Mouse (Mus musculus): ENCODE measurements around the gene Krtap5-2.
"Not testable (repeated sequence)": the region's sequence is repeated elsewhere in the genome, so short reads cannot be mapped to it uniquely, and the experiment has no call there.

The Krtap5-2 gene

DNA sequence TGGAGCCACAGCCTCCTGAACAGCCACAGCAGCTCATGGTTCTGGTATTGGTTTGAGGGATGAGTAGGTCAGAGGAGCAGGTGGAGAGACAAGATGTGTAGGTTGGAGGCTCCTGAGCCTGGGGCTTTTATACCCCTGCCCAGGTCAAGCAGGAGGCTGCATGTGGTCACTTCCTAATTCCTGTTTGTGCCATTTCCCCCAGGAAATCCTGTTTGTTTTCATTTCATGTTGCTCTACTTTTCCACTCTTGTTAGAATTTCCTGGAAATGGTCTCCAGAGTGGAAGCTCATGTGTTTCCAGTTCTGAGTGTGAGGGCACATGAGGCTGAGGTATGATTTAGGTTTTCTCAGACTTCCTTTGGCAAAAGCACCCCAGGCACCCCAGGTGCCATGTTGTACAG, at the start of gene Krtap5-2:
Krtap5-2 (minus strand) TSS at position 101 of the 400 bp plus-strand sequence.
- not testable (repeated sequence) for DNase-seq

DNA sequence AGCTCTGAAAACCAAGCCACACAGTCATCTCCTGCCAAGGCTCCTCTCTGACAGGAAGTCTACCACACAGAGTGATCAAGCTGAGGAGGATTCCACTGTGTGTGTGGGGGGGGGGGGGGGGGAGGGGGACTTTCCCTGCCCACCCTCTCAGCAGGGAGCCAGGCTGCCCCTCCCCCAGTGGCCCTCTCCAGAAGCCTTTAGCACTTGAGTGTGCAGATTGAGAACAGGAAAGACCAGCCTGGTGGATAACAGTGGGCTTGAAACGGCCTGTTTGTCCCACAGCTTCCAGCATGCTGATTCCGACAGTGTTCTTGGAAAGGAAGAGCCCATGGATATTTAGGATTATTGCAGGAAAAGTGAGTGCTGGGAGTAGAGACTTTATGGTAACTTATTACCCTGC, 48.7 kb upstream of the Krtap5-2 start:
- DNase-seq: no peak

DNA sequence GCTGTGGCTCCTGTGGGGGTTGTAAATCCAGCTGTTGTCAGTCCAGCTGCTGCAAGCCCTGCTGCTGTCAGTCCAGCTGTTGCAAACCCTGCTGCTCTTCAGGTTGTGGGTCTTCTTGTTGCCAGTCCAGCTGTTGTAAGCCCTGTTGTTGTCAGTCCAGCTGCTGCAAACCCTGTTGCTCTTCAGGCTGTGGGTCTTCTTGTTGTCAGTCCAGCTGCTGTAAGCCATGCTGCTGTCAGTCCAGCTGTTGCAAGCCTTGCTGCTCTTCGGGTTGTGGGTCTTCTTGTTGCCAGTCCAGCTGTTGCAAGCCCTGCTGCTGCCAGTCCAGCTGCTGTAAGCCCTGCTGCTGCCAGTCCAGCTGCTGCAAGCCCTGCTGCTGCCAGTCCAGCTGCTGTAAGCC, 36.3 kb upstream of the Krtap5-2 start:
- not testable (repeated sequence) for DNase-seq

DNA sequence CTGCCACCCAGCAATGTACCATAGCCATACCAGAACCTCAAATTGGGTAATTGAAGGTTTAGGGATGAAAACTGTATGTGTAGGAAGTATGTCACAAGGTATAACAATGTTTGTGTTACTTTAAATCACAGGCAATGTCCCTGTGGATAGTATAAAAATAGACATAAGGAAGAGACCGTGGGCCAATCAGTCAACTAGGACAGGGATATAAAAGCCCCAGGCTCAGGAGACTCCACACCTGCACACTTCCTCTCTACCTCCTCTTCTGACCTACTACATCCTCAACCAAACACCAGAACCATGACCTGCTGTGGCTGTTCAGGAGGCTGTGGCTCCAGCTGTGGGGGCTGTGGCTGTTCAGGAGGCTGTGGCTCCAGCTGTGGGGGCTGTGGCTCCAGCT, 35.8 kb upstream of the Krtap5-2 start, which contains the start of gene Gm7579:
Gm7579 (plus strand) TSS at position 301 of the 400 bp plus-strand sequence.
- DNase-seq: no peak

DNA sequence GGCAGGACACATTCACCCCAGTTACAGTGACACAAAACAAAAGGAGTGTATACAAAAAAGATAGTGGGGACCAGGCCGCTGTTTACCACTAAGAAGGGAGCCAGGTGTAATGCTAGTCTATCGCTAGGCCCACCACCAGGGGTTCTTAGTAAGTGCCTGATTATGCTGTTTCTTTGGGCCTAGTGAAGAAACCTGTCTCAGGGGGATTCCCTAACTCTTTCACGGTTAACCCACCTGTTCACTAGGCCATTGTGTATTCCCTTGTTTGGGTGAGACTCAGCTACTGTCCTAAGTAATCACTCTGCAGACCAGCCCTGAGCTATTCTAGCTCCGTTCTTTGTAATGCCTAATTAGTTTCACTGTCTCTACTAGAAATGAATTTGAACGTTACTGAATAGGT, 31.1 kb upstream of the Krtap5-2 start:
- DNase-seq: not testable (repeated sequence)

DNA sequence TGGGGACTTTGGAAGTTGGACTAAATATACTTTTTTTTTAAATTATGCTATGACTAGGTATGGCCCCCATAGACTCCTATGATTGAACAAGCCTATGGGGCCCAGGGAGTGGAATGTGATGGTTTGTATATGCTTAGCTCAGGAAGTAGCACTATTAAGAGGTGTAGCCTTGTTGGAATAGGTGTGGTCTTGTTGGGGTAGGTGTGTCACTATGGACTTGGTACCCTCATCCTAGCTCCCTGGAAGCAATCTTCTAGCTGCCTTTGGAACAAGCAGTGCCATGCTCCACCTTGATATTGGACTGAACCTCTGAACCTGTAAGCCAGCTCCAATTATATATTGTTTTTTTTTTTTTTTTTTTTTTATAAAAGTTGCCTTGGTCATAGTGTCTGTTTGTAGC, 29.7 kb upstream of the Krtap5-2 start:
- DNase-seq: no peak

DNA sequence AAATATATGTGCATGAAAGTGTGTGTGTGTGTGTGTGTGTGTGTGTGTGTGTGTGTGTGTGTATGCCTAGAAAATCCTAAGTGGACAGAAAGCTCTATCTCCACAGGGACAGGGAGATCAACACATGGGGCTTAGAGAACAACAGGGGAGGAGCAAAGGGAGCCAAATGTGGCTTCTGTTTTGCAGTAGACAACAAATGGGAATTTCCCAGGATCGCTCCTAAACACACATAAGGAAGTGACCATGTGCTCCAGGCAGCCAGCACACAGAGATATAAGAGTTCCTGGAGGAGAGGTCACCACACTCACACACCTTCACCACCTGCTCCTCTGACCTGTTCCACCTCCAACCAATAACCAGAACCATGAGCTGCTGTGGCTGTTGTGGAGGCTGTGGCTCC, 25.3 kb upstream of the Krtap5-2 start, which contains the start of gene Krtap5-3:
Krtap5-3 (plus strand) TSS at position 301 of the 400 bp plus-strand sequence.
- no peak for DNase-seq

DNA sequence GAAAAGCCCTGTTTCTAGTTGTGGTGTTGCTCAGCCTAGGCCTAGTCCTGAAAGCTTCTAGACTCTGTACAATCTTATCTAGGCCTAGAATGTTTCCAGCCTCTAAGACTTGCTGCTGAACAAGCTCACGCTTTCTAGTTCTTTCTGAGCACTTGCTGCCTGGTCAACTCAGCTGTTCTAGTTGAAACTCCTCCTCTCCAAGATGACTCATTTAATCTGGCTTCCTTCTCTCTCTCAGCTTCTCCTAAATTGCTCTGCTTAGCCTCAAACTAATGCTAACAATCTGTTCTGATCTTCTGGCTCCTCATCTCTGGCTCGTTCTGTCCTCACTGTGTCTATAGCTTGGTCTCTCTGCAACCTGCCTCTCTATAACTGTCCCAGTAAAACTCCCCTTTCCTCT, 22.9 kb upstream of the Krtap5-2 start:
- no peak for DNase-seq

DNA sequence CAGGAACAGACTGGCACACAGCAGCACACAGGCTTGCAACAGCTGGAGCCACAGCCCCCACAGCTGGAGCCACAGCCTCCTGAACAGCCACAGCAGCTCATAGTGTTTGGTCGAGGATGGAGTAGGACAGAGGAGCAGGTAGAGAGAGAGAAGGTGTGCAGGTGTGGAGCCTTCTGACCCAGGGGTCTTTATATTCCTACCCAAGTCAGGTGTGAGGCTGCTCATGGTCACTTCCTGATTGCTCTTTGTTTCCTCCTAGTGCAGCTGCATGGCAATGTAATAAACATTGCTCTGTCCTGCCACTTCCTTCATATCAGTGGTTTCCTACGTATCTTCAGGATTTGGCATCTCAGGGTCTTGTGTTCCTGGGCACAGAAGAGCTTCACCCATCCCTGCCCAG, 14.5 kb upstream of the Krtap5-2 start, which contains the start of gene Gm10153:
Gm10153 (minus strand) TSS at position 101 of the 400 bp plus-strand sequence.
- DNase-seq: no peak

DNA sequence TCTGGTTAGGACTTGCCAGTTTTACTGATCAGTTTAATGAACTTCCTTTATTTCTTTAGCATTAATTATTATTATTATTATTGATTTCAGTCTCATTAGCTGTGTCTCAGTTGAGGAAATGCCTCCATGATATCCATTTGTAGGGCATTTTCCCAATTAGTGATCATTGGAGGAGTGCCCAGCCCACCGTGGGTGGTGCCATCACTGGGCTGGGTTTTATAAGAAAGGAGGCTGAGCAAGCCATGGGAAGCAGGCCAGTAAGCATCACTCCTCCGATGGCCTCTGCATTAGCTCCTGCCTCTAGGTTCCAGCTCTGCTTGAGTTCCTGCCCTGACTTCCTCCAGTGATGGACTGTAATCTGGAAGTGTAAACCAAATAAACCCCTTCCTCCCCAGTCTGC, 12.4 kb upstream of the Krtap5-2 start:
- DNase-seq: no peak

DNA sequence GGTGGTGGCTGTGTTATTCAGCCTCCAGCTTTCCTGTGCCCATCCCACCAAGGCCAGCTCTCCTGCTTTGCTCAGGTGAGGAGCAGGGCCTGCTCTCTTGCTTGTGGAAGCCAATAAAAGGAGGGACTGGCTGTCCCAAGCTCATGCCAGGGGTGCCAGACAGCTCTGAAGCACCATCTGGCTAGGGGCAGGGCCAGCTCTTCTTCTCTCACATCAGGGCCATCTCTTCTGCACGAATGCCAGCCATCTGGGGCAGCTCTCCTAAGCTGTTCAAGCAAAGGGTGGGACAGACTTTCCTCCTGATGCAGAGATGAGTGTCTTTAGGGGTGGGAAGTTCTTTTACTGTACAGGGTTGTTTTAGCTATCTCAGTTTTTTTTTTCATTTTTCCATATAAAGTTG, 5.2 kb upstream of the Krtap5-2 start:
- no peak for DNase-seq

DNA sequence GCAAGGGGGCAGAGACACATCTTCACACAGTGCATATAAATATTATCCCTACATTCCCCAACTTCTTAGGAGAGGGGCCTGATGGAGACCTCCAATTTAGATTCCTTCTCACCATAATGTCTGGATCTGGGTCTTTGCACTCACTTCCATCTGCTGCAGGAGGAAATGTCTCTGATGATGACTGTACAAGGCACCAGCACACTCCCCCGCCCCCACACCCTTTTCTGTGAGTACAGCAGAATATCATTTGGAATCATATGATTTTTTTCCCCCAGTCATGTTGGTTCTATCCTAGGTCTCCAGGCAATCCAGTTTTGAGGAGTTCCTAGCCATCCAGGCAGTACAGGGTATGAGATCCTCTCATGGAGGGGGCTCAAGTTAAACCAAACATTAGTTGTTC, 2.9 kb upstream of the Krtap5-2 start:
- DNase-seq: no peak

DNA sequence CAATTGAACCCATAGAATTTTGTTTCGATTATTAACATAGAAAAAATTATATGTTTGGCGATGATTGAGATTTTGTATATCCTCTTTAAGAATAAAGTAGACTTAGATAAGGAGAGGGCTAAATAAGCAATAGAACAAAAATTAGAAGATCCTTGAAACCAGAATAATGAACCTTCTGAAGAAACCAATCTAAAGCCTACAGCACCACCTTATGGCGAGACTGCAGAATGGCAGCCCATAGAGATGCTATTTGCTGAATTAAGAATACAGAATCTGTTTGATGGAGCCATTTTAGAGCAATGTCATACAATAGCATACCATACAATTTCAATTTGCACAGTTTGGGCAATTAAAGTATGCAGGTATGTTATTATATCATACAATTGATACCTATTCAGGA, 6.0 kb downstream of the Krtap5-2 start:
- no peak for DNase-seq

DNA sequence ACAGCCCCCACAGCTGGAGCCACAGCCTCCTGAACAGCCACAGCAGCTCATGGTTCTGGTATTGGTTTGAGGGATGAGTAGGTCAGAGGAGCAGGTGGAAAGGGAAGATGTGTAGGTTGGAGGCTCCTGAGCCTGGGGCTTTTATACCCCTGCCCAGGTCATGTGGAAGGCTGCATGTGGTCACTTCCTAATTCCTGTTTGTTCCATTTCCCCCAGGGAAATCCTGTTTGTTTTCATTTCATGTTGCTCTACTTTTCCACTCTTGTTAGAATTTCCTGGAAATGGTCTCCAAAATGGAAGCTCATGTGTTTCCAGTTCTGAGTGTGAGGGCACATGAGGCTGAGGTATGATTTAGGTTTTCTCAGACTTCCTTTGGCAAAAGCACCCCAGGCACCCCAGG, 10.2 kb downstream of the Krtap5-2 start, which contains the start of gene Gm4553:
Gm4553 (minus strand) TSS at position 101 of the 400 bp plus-strand sequence.
- DNase-seq: not testable (repeated sequence)

DNA sequence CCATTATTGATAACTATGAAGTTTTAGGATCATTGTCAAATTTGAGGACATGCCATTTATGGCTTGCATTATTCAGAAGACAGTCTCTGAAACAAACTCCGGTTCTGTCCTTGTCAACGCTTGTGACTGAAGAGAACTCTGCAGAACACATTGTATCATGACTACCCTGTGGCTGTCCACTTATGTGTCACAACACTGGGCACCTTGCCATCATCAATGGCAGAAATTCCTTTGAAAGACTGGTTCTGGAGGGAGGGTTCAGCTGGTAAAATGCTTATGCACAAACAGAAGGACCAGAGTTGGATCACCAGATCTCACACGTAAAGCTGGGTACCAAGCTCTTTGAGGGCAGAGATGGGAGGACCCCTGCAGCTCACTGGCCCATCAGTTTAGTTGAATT, 16.4 kb downstream of the Krtap5-2 start:
- DNase-seq: no peak

DNA sequence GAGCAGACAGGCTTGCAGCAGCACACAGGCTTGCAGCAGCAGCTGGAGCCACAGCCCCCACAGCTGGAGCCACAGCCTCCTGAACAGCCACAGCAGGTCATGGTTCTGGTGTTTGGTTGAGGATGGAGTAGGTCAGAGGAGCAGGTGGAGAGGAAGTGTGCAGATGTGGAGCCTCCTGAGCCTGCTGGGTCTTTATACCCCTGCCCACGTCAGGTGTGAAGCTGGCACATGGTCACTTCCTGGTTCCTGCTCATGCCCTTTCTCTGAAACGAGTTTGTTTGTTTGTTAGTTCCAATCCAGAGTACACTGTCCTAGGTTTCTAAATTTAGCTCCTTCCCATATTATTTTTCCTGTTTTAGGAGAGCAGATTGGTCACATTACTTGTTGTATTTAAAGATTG, 18.8 kb downstream of the Krtap5-2 start, which contains the start of gene Gm29735:
Gm29735 (minus strand) TSS at position 101 of the 400 bp plus-strand sequence.
- DNase-seq: not testable (repeated sequence)

DNA sequence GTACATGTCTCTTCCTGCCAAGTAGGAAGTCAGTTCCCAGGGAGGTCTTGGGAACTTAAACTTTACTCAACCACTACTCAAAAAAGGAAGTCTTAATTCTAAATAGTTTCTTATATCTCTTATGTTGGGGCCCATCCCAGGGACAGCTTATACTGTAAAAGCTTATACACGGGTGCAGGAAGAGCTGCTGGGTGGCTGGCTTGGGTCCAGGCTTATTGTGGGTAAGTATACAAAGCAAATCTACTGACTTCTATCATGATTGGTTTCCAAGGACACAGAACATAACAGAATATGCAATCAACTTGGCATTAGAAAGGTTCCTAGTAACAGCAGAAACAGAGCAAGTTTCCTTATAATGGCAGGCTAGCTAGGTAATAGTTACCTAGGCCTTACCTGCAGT, 20.5 kb downstream of the Krtap5-2 start:
- no peak for DNase-seq

DNA sequence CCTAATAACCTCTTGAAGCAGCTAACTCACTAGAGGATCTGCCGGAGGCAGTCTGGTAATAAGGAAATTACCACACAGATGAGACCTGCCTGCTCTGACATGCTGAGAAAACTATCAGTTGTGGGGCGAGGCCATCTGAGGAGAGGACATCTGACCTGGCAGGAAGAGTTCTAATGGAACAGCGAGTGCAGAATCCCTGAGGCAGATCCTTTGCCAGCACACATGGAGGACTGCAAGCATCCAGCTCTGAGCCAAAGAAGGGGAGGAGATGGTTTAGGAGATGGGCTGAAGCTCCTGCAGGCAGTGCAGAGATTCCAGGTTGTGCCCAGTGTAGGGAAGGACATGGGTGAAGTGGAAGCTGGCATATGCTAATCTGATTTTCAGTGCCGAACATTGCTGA, 23.6 kb downstream of the Krtap5-2 start:
- no peak for DNase-seq

DNA sequence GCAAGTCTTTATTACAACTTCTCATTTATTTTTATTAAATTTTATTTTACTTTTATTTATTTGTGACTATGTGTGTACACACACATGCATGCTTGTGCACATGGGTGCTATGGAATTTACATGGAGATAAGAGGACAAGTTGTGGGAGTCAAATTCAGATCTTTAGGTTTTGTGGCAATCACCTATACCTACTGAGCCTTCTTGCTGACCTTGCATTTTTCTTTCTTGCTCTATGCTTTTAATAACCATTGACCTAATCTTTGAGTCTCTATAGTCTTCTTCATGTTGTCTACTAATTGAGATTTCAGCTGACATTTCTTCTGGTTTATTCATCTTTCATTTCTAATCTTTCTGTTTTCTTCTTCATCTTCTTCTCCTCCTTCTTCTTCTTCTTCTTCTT, 27.2 kb downstream of the Krtap5-2 start:
- DNase-seq: no peak

DNA sequence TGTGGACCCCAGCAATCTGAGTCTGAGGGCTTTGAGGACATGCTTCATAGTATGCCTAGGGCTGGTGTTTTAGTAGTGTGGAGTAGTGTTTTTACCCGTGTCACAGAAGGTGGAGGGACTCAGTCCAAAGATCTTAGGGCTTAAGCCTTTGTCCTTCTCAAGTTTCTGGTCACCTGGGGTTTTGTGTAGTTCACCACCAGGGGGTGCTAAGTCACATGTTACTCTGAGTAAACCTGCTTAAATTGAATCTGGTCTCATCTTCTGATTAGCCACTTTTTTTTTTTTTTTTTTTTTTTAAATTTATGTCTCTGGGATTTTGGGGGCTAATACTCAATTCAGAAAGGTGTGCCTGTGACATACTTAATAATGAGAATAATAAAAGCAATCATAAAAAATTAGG, 29.8 kb downstream of the Krtap5-2 start:
- peak; percentile 68 for DNase-seq

DNA sequence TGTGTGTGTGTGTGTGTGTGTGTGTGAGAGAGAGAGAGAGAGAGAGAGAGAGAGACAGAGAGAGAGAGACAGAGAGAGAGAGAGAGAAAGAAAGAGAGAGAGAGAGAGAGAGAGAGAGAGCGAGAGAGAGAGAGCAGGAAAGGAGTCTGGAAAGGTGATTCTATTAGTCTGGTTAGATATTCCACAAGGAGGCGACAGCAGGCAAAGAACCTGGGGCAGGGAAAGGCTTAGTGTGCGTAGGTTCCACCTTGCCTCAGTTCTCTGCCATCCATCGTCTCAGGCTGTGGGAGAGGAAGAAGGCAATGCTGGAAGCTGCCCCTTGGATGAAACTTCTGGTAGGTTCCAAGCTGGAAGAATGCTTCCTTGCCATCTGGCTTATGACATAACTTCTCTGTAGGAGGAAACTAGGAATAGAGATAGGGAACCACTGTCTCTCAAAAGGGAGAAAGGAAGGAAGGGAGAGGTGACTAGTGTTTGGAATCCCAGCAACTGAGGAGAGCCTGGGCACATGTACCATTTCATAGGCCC, 30.3 kb downstream of the Krtap5-2 start:
- no peak for DNase-seq

DNA sequence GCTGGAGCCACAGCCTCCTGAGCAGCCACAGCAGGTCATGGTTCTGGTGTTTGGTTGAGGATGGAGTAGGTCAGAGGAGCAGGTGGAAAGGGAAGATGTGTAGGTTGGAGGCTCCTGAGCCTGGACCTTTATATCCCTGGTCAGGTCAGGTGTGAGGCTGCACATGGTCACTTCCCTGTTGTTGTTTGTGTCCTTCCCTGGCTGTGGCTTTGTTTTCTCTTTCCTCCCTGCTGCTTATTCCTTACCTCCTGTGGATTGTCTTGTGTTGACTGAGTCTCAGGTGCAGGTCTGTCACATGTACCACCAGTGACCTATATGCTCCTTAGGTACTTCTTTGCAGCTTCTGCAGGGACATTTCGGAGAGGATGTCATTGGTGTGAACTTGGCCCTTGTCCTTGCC, 31.3 kb downstream of the Krtap5-2 start, which contains the start of gene Gm45337:
Gm45337 (minus strand) TSS at position 101 of the 400 bp plus-strand sequence.
- no peak for DNase-seq

DNA sequence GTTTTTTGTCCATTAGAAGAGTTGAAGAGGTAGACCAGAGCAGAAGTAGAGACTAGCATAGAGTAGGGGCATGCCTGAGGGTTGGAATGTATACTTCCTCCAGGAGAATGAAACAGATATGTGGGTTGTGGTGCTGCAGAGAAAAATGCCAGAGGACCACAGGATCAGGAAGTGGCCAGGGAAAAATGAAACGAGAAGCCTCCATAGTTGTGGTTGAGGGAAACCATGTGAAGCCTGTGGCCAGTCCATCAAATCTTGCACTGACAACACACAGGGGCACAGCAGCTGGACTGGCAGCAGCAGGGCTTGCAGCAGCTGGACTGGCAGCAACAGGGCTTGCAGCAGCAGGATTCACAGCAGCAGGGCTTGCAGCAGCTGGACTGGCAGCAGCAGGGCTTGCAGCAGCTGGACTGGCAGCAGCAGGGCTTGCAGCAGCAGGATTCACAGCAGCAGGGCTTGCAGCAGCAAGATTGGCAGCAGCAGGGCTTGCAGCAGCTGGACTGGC, 32.2 kb downstream of the Krtap5-2 start:
- DNase-seq: not testable (repeated sequence)

DNA sequence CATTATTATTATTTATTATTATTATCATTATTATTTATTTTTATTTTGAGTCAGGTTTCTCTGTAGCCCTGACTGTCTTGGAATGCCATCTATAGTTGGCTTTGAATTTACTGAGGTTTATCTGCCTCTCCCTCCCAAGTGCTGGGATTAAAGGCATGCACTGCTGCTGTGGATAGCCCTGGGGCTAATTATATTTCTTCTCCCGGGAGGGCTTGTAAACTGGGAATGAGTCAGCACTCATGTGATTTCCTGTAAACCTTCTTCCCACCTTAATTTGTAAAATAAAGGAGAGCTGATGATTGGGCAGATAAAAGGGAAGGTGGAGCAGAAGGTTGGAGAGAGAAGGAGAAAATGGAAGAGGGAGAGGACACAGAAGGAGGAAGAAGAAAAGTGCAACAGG, 35.1 kb downstream of the Krtap5-2 start:
- DNase-seq: no peak

DNA sequence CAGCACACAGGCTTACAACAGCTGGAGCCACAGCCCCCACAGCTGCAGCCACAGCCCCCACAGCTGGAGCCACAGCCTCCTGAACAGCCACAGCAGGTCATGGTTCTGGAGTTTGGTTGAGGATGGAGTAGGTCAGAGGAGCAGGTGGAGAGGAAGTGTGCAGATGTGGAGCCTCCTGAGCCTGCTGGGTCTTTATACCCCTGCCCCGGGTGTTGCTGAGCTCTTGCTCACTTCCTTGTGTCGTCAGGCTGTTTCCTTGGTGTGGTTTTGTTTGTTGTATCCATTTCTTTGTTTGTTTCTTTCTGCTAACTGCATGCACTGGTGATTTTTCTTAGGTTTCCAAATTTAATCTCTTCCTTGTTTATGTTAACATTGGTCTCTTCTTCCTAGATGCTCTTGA, 39.9 kb downstream of the Krtap5-2 start, which contains the start of gene Gm39115:
Gm39115 (minus strand) TSS at position 101 of the 400 bp plus-strand sequence.
- DNase-seq: not testable (repeated sequence)

Data from lung, postnatal 14 days (tissue).